Mouse (Mus musculus): Measurements from ENCODE around the gene Jakmip3. TPM values are rescaled to one million over a fixed set of nuclear protein-coding genes. Genes with fewer than 3 reads are reported as not detected.

Jakmip3 gene
- polyA plus RNA-seq, 1 experiment from 2014 or later = 0.14 TPM

- WGBS = 91% methylated on average over 5 of the region's 5 CpGs
- Histone ChIP-seq H3K27me3 (replicated peaks; ENCODE audit: control insufficient read depth, insufficient read depth, low read length) (no peaks in the 10 kb centered on the region), H3K4me3 (ENCODE audit: low read depth, low read length) (no peak overlapping the region), H3K9ac (ENCODE audit: low read depth, low read length) (no peak overlapping the region), H3K27ac (ENCODE audit: low read depth, low read length) (no peak overlapping the region), H3K9me3 (ENCODE audit: control insufficient read depth) (no peaks in the 10 kb centered on the region), H3K4me2 (replicated peaks; ENCODE audit: low read depth) (no peak overlapping the region), H3K36me3 (ENCODE audit: control insufficient read depth, insufficient read depth) (no peaks in the 10 kb centered on the region), H3K4me1 (replicated peaks; ENCODE audit: control insufficient read depth, insufficient read depth, low read length) (no peaks in the 10 kb centered on the region)
- TF ChIP-seq CTCF (IDR thresholded peaks at IDR 0.05; ENCODE audit: low read depth) = no peak
- ATAC-seq = no peak
Measured at GRCm38 (mm10) chr7:138959747-138960146, 19.2 kb downstream of the Jakmip3 start.

GRCm38 (mm10) chr7:138963756-138964155, 23.2 kb downstream of the Jakmip3 start:
- no peaks in the 10 kb centered on the region for H3K4me1 ChIP-seq (replicated peaks; ENCODE audit: control insufficient read depth, insufficient read depth, low read length)
- H3K4me2 ChIP-seq (replicated peaks; ENCODE audit: low read depth) = no peak overlapping the region
- no peak overlapping the region for H3K27ac ChIP-seq (ENCODE audit: low read depth, low read length)
- 90% methylated on average over 5 of the region's 5 CpGs for WGBS
- no peak overlapping the region for H3K9ac ChIP-seq (ENCODE audit: low read depth, low read length)
- H3K9me3 ChIP-seq (ENCODE audit: control insufficient read depth) = no peaks in the 10 kb centered on the region
- no peak for ATAC-seq
- no peaks in the 10 kb centered on the region for H3K36me3 ChIP-seq (ENCODE audit: control insufficient read depth, insufficient read depth)
- H3K4me3 ChIP-seq (ENCODE audit: low read depth, low read length) = no peak overlapping the region
- no peaks in the 10 kb centered on the region for H3K27me3 ChIP-seq (replicated peaks; ENCODE audit: control insufficient read depth, insufficient read depth, low read length)
- TF ChIP-seq CTCF (IDR thresholded peaks at IDR 0.05; ENCODE audit: low read depth) = no peak

GRCm38 (mm10) chr7:138968010-138968620, 27.6 kb downstream of the Jakmip3 start:
- Histone ChIP-seq H3K4me1 (replicated peaks; ENCODE audit: control insufficient read depth, insufficient read depth, low read length) (no peaks in the 10 kb centered on the region), H3K36me3 (ENCODE audit: control insufficient read depth, insufficient read depth) (no peaks in the 10 kb centered on the region), H3K9ac (ENCODE audit: low read depth, low read length) (no peak overlapping the region), H3K9me3 (ENCODE audit: control insufficient read depth) (no peaks in the 10 kb centered on the region), H3K4me2 (replicated peaks; ENCODE audit: low read depth) (no peak overlapping the region), H3K27me3 (replicated peaks; ENCODE audit: control insufficient read depth, insufficient read depth, low read length) (no peaks in the 10 kb centered on the region), H3K4me3 (ENCODE audit: low read depth, low read length) (no peak overlapping the region), H3K27ac (ENCODE audit: low read depth, low read length) (no peak overlapping the region)
- no peak for TF ChIP-seq CTCF (IDR thresholded peaks at IDR 0.05; ENCODE audit: low read depth)
- ATAC-seq = no peak
- WGBS = 61% methylated on average over 13 of the region's 13 CpGs

- Histone ChIP-seq H3K4me2 (replicated peaks; ENCODE audit: low read depth) (no peak overlapping the region), H3K9me3 (ENCODE audit: control insufficient read depth) (no peaks in the 10 kb centered on the region), H3K36me3 (ENCODE audit: control insufficient read depth, insufficient read depth) (no peaks in the 10 kb centered on the region), H3K9ac (ENCODE audit: low read depth, low read length) (no peak overlapping the region), H3K4me3 (ENCODE audit: low read depth, low read length) (no peak overlapping the region), H3K27ac (ENCODE audit: low read depth, low read length) (no peak overlapping the region), H3K27me3 (replicated peaks; ENCODE audit: control insufficient read depth, insufficient read depth, low read length) (no peaks in the 10 kb centered on the region), H3K4me1 (replicated peaks; ENCODE audit: control insufficient read depth, insufficient read depth, low read length) (no peaks in the 10 kb centered on the region)
- TF ChIP-seq CTCF (IDR thresholded peaks at IDR 0.05; ENCODE audit: low read depth) = no peak
- ATAC-seq = no peak
- WGBS = 91% methylated on average over 7 of the region's 7 CpGs
Measured at GRCm38 (mm10) chr7:138977510-138977909, 37.0 kb downstream of the Jakmip3 start.

- no peaks in the 10 kb centered on the region for H3K9me3 ChIP-seq (ENCODE audit: control insufficient read depth)
- TF ChIP-seq CTCF (IDR thresholded peaks at IDR 0.05; ENCODE audit: low read depth) = no peak
- 85% methylated on average over 6 of the region's 6 CpGs for WGBS
- H3K27ac ChIP-seq (ENCODE audit: low read depth, low read length) = no peak overlapping the region
- no peak overlapping the region for H3K9ac ChIP-seq (ENCODE audit: low read depth, low read length)
- H3K36me3 ChIP-seq (ENCODE audit: control insufficient read depth, insufficient read depth) = no peaks in the 10 kb centered on the region
- H3K4me2 ChIP-seq (replicated peaks; ENCODE audit: low read depth) = no peak overlapping the region
- no peak overlapping the region for H3K4me3 ChIP-seq (ENCODE audit: low read depth, low read length)
- no peak for ATAC-seq
- no peaks in the 10 kb centered on the region for H3K4me1 ChIP-seq (replicated peaks; ENCODE audit: control insufficient read depth, insufficient read depth, low read length)
- H3K27me3 ChIP-seq (replicated peaks; ENCODE audit: control insufficient read depth, insufficient read depth, low read length) = no peaks in the 10 kb centered on the region
Measured at GRCm38 (mm10) chr7:138984576-138984975, 44.0 kb downstream of the Jakmip3 start.

- TF ChIP-seq CTCF (IDR thresholded peaks at IDR 0.05; ENCODE audit: low read depth) = no peak
Measured at GRCm38 (mm10) chr7:138989156-138989555, 48.6 kb downstream of the Jakmip3 start.

GRCm38 (mm10) chr7:139002692-139003091, 62.2 kb downstream of the Jakmip3 start:
- Histone ChIP-seq H3K4me1 (replicated peaks; ENCODE audit: control insufficient read depth, insufficient read depth, low read length) (no peaks in the 10 kb centered on the region), H3K9me3 (ENCODE audit: control insufficient read depth) (no peaks in the 10 kb centered on the region), H3K27me3 (replicated peaks; ENCODE audit: control insufficient read depth, insufficient read depth, low read length) (no peaks in the 10 kb centered on the region), H3K9ac (ENCODE audit: low read depth, low read length) (no peak overlapping the region), H3K4me2 (replicated peaks; ENCODE audit: low read depth) (no peak overlapping the region), H3K36me3 (ENCODE audit: control insufficient read depth, insufficient read depth) (no peaks in the 10 kb centered on the region), H3K4me3 (ENCODE audit: low read depth, low read length) (no peak overlapping the region), H3K27ac (ENCODE audit: low read depth, low read length) (no peak overlapping the region)
- no peak for TF ChIP-seq CTCF (IDR thresholded peaks at IDR 0.05; ENCODE audit: low read depth)
- no peak for ATAC-seq
- WGBS = 88% methylated on average over 9 of the region's 9 CpGs

More at GRCm38 (mm10) chr7:138989156-138989555, 48.6 kb downstream of the Jakmip3 start:
- H3K9me3 ChIP-seq (ENCODE audit: control insufficient read depth) = no peaks in the 10 kb centered on the region
- no peaks in the 10 kb centered on the region for H3K27me3 ChIP-seq (replicated peaks; ENCODE audit: control insufficient read depth, insufficient read depth, low read length)
- no peaks in the 10 kb centered on the region for H3K36me3 ChIP-seq (ENCODE audit: control insufficient read depth, insufficient read depth)
- no peak overlapping the region for H3K9ac ChIP-seq (ENCODE audit: low read depth, low read length)
- WGBS = 73% methylated on average over 9 of the region's 9 CpGs
- no peak overlapping the region for H3K4me2 ChIP-seq (replicated peaks; ENCODE audit: low read depth)
- H3K27ac ChIP-seq (ENCODE audit: low read depth, low read length) = no peak overlapping the region
- no peak for ATAC-seq
- no peak overlapping the region for H3K4me3 ChIP-seq (ENCODE audit: low read depth, low read length)
- no peaks in the 10 kb centered on the region for H3K4me1 ChIP-seq (replicated peaks; ENCODE audit: control insufficient read depth, insufficient read depth, low read length)
